Mouse (Mus musculus): ENCODE data around the gene Arhgef15. TPM values are rescaled to one million over a fixed set of nuclear protein-coding genes. Genes with fewer than 3 reads are reported as not detected.
A peak's percentile ranks its signal among the peaks of the same experiment; 100 is the strongest.

Gene Arhgef15
- polyA plus RNA-seq, 1 experiment from 2014 or later, result 10.5 TPM

DNA sequence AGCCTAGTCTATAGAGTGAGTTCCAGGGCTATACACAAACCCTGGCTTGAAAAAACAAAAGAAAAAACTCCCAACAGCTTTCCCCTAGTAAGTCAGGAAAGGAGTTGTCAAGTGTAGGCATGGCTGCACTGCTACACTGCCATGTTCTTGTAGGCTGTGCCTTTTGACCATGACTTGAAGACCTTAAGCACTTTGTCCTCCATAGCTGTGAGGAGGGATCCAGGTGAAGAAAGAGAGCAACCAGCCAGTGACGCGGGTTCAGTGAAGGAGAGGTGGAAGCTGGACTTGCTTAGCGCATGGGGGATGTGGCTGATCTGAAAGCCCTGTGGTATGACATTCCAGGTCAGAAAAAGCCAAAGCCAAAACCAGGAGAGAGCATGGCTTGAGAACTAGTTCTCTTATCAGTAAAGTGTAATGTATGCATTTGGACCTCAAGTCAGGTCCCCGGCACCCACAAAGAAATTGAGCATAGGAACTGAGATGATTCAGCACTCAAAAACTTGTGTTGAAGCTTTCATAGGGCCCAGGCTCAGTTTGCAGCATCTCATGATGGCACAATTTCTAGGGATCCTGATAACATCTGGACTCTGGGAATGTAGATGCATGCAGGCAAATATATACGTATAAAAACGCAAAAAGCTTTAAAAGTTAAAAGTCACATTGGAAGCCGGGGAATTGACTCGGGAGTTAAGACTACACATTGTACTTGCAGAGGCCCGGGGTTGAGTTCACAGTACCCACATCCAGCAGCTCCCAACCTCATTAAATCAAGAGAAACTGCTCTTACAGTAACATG is 51.4 kb downstream of the Arhgef15 start:
- WGBS, result 91% methylated on average over 9 of the region's 9 CpGs
- Histone ChIP-seq H3K9me3 (no peaks in the 10 kb centered on the region), H3K27ac (no peak overlapping the region), H3K4me2 (replicated peaks) (no peak overlapping the region), H3K36me3 (peaks cover 50% of the 10 kb centered on the region), H3K9ac (no peak overlapping the region), H3K4me3 (no peak overlapping the region), H3K27me3 (replicated peaks) (no peaks in the 10 kb centered on the region), H3K4me1 (peaks cover 8% of the 10 kb centered on the region)
- ATAC-seq (ENCODE audit: low FRiP score, low read depth), result no peak

- Histone ChIP-seq H3K36me3 (peaks cover 50% of the 10 kb centered on the region), H3K4me1 (peaks cover 8% of the 10 kb centered on the region), H3K27me3 (replicated peaks) (no peaks in the 10 kb centered on the region), H3K4me2 (replicated peaks) (no peak overlapping the region), H3K4me3 (no peak overlapping the region), H3K9ac (no peak overlapping the region), H3K27ac (no peak overlapping the region), H3K9me3 (no peaks in the 10 kb centered on the region)
- WGBS, result 94% methylated on average over 3 of the region's 3 CpGs
- ATAC-seq (ENCODE audit: low FRiP score, low read depth), result no peak
Observed at GRCm38 (mm10) chr11:68905138-68905531, 52.1 kb downstream of the Arhgef15 start.

- H3K27me3 ChIP-seq (replicated peaks), result no peaks in the 10 kb centered on the region
- no peak overlapping the region for H3K4me2 ChIP-seq (replicated peaks)
- ATAC-seq (ENCODE audit: low FRiP score, low read depth), result no peak
- WGBS, result 86% methylated on average over 8 of the region's 8 CpGs
- H3K4me3 ChIP-seq, result no peak overlapping the region
- H3K4me1 ChIP-seq, result peaks cover 8% of the 10 kb centered on the region
- no peak overlapping the region for H3K9ac ChIP-seq
- H3K27ac ChIP-seq, result no peak overlapping the region
- H3K9me3 ChIP-seq, result no peaks in the 10 kb centered on the region
- H3K36me3 ChIP-seq, result peaks cover 50% of the 10 kb centered on the region
Observed at GRCm38 (mm10) chr11:68904375-68905137, 52.7 kb downstream of the Arhgef15 start.

GRCm38 (mm10) chr11:68903775-68904174 is 53.5 kb downstream of the Arhgef15 start:
- H3K9ac ChIP-seq, result no peak overlapping the region
- H3K27ac ChIP-seq, result no peak overlapping the region
- no peak for ATAC-seq (ENCODE audit: low FRiP score, low read depth)
- peaks cover 8% of the 10 kb centered on the region for H3K4me1 ChIP-seq
- no peaks in the 10 kb centered on the region for H3K9me3 ChIP-seq
- H3K27me3 ChIP-seq (replicated peaks), result no peaks in the 10 kb centered on the region
- H3K36me3 ChIP-seq, result peaks cover 50% of the 10 kb centered on the region
- H3K4me2 ChIP-seq (replicated peaks), result no peak overlapping the region
- H3K4me3 ChIP-seq, result no peak overlapping the region
- 95% methylated on average over 2 of the region's 2 CpGs for WGBS

GRCm38 (mm10) chr11:68902823-68903222 is 54.5 kb downstream of the Arhgef15 start:
- Histone ChIP-seq H3K36me3 (peaks cover 50% of the 10 kb centered on the region), H3K9me3 (no peaks in the 10 kb centered on the region), H3K9ac (peak overlapping the region; percentile 92), H3K4me2 (replicated peaks) (peak overlapping the region; percentile 81), H3K27me3 (replicated peaks) (no peaks in the 10 kb centered on the region), H3K27ac (no peak overlapping the region), H3K4me1 (peaks cover 8% of the 10 kb centered on the region), H3K4me3 (peak overlapping the region; percentile 92)
- WGBS, result 87% methylated on average over 5 of the region's 5 CpGs
- no peak for ATAC-seq (ENCODE audit: low FRiP score, low read depth)

DNA sequence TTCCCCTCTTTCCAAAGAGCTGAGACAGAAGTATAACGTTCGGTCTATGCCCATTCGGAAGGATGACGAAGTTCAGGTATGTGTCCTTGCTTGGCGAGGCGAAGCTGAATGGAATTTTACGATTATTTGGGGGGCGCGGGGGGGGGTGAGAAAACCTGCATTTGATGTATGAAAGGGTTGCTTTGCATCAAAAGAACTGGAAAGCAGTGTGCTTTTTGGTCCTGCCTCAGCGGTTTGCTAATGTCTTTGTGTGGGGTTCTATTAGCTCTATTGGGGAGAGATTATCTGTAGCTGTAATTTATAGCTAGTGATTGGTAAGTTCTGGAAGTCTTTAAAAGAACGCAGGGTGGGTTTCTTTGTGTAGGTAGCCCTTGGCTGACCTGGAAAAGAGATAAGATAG is 54.9 kb downstream of the Arhgef15 start:
- Histone ChIP-seq H3K27ac (no peak overlapping the region), H3K4me3 (peak overlapping the region; percentile 92), H3K36me3 (peaks cover 46% of the 10 kb centered on the region), H3K27me3 (replicated peaks) (no peaks in the 10 kb centered on the region), H3K4me1 (peaks cover 8% of the 10 kb centered on the region), H3K9me3 (no peaks in the 10 kb centered on the region), H3K9ac (peak overlapping the region; percentile 92), H3K4me2 (replicated peaks) (peak overlapping the region; percentile 81)
- WGBS, result 1% methylated on average over 11 of the region's 11 CpGs
- no peak for ATAC-seq (ENCODE audit: low FRiP score, low read depth)

DNA sequence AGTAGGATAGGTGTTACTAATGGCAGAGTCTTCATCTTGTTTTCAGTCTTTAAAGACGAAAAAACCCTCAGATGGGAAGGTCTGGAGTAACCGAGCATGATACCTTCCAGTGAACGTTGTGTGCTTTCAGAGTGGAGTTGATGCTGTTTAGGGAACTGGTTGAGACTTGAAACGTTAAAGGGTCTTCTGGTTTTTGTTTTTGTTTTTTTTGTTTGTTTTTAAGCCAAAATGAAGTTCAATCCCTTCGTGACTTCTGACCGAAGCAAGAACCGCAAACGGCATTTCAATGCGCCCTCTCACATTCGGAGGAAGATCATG is 55.3 kb downstream of the Arhgef15 start:
- ATAC-seq (ENCODE audit: low FRiP score, low read depth), result no peak
- under 1% methylated on average over 10 of the region's 10 CpGs for WGBS
- H3K9ac ChIP-seq, result peak overlapping the region; percentile 92
- H3K27ac ChIP-seq, result no peak overlapping the region
- H3K36me3 ChIP-seq, result peaks cover 42% of the 10 kb centered on the region
- peak overlapping the region; percentile 92 for H3K4me3 ChIP-seq
- no peaks in the 10 kb centered on the region for H3K27me3 ChIP-seq (replicated peaks)
- H3K9me3 ChIP-seq, result no peaks in the 10 kb centered on the region
- peak overlapping the region; percentile 81 for H3K4me2 ChIP-seq (replicated peaks)
- H3K4me1 ChIP-seq, result peaks cover 8% of the 10 kb centered on the region

GRCm38 (mm10) chr11:68901351-68902046 is 55.8 kb downstream of the Arhgef15 start, which contains the start of gene Rpl26:
Gene Rpl26 (plus strand): TSS chr11:68901583.
- Histone ChIP-seq H3K4me2 (replicated peaks) (peak within 1 kb of the TSS; percentile 81), H3K27me3 (replicated peaks) (no peaks in the 10 kb centered on the region), H3K9me3 (no peaks in the 10 kb centered on the region), H3K36me3 (peaks cover 37% of the 10 kb centered on the region), H3K9ac (peak within 1 kb of the TSS; percentile 92), H3K4me3 (peak within 1 kb of the TSS; percentile 92), H3K27ac (peak within 1 kb of the TSS; percentile 86), H3K4me1 (peaks cover 8% of the 10 kb centered on the region)
- under 1% methylated on average over 52 of the region's 52 CpGs for WGBS
- ATAC-seq (ENCODE audit: low FRiP score, low read depth), result peak; percentile 92

GRCm38 (mm10) chr11:68900519-68901350 is 56.5 kb downstream of the Arhgef15 start:
- Histone ChIP-seq H3K36me3 (peaks cover 29% of the 10 kb centered on the region), H3K27me3 (replicated peaks) (no peaks in the 10 kb centered on the region), H3K4me2 (replicated peaks) (peak overlapping the region; percentile 81), H3K4me1 (peaks cover 8% of the 10 kb centered on the region), H3K4me3 (peak overlapping the region; percentile 92), H3K9me3 (no peaks in the 10 kb centered on the region), H3K27ac (no peak overlapping the region), H3K9ac (peak overlapping the region; percentile 92; the same call in 1 of the 2 replicates)
- 29% methylated on average over 31 of the region's 31 CpGs for WGBS
- no peak; the same call in 1 of the 2 replicates for ATAC-seq (ENCODE audit: low FRiP score, low read depth)

- no peaks in the 10 kb centered on the region for H3K9me3 ChIP-seq
- H3K36me3 ChIP-seq, result peaks cover 21% of the 10 kb centered on the region
- ATAC-seq (ENCODE audit: low FRiP score, low read depth), result no peak
- WGBS, result 95% methylated on average over 8 of the region's 8 CpGs
- H3K4me3 ChIP-seq, result no peak overlapping the region
- no peaks in the 10 kb centered on the region for H3K27me3 ChIP-seq (replicated peaks)
- H3K9ac ChIP-seq, result no peak overlapping the region
- H3K4me1 ChIP-seq, result peaks cover 8% of the 10 kb centered on the region
- H3K27ac ChIP-seq, result no peak overlapping the region
- no peak overlapping the region for H3K4me2 ChIP-seq (replicated peaks)
Observed at GRCm38 (mm10) chr11:68899815-68900214, 57.5 kb downstream of the Arhgef15 start.

- no peak for ATAC-seq (ENCODE audit: low FRiP score, low read depth)
- H3K9me3 ChIP-seq, result no peaks in the 10 kb centered on the region
- H3K9ac ChIP-seq, result no peak overlapping the region
- H3K4me2 ChIP-seq (replicated peaks), result no peak overlapping the region
- no peaks in the 10 kb centered on the region for H3K27me3 ChIP-seq (replicated peaks)
- no peak overlapping the region for H3K4me3 ChIP-seq
- peaks cover 8% of the 10 kb centered on the region for H3K4me1 ChIP-seq
- peaks cover 11% of the 10 kb centered on the region for H3K36me3 ChIP-seq
- no peak overlapping the region for H3K27ac ChIP-seq
- WGBS, result 92% methylated on average over 6 of the region's 6 CpGs
Observed at GRCm38 (mm10) chr11:68898790-68899189, 58.5 kb downstream of the Arhgef15 start.
